8 mouse cellular contexts compared by ENCODE assay signal in the genomic region with DNA sequence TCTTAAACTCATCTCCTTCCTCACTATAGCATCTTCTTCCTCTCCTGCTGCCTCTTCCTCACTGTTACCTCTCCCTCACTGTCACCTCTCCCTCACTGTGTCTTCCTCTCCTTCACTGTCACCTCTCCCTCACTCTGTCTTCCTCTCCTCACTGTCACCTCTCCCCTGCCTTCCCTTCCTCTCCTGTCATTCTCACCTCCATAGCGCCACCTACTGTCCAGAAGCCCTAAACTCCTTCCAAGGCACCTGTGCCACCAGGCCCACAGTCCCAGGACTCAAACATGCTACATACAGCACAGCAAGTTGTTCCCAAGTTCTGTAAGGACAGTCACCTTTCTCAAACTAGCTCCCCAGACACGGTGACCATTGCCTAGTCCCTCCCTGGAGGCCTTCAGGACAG. TPM values are rescaled to one million over a fixed set of nuclear protein-coding genes. Genes with fewer than 3 reads are reported as not detected.
DNase-seq lines count a peak whose midpoint lies in the region; ATAC-seq lines count a peak whose summit lies in the region.

No protein-coding gene starts in this region.

- peak; percentile 78 for ATAC-seq in common myeloid progenitor, adult 5-6 weeks (replicated peaks; ENCODE audit: low read depth, poor library complexity, severe bottlenecking)

- no peaks in the 10 kb centered on the region for H3K36me3 ChIP-seq in heart, embryonic 10.5 days

- 6% methylated on average over 2 of the region's 2 CpGs for WGBS in heart, embryonic 10.5 days

- no peak overlapping the region for H3K4me3 ChIP-seq in heart, embryonic 10.5 days

- H3K9me3 ChIP-seq in heart, embryonic 10.5 days = no peaks in the 10 kb centered on the region

- H3K27ac ChIP-seq in heart, embryonic 10.5 days = no peak overlapping the region; the same call in 1 of the 2 replicates

- H3K4me1 ChIP-seq in heart, embryonic 10.5 days = peaks cover 65% of the 10 kb centered on the region

- H3K27me3 ChIP-seq in heart, embryonic 10.5 days (ENCODE audit: insufficient read depth, poor library complexity, severe bottlenecking) = no peaks in the 10 kb centered on the region

- peak; percentile 89 for DNase-seq in CD4-positive, CD25-positive, alpha-beta regulatory T cell, adult 2 months (ENCODE audit: low read depth, low spot score)
- peak; percentile 89 for DNase-seq in adipocyte (ENCODE audit: low spot score)
- DNase-seq in heart, embryonic 10.5 days (ENCODE audit: low spot score) = peak; percentile 83
- DNase-seq in kidney, postnatal 14 days = peak; percentile 76
- peak; percentile 74 to 83 for DNase-seq in lung, adult 18-20 months
- peak; percentile 81 for DNase-seq in ovary, postnatal 14 days (ENCODE audit: low spot score)
- peak; percentile 73 to 90 for DNase-seq in thymus, postnatal 10 days (ENCODE audit: low spot score in 2 of 2)

RNA-seq across cellular contexts. Expression of a gene that starts 19.0 kb away (rescaled TPM):
- total RNA-seq in common myeloid progenitor, adult 5-6 weeks (2017) = 0.92 and 5.6 TPM in 2 replicates
- polyA plus RNA-seq in heart, embryonic 10.5 days (2016; fragmentation: Nextera tagmentation; extraction: Ambion mirVana) = 11.6 and 18.2 TPM in 2 replicates
